Mouse (Mus musculus): ENCODE measurements around the gene Igf1r.
A peak's percentile ranks its signal among the peaks of the same experiment; 100 is the strongest.

The Igf1r gene

GRCm38 (mm10) chr7:68006496-68006895 lies 53.9 kb downstream of the Igf1r start:
- no peak for DNase-seq (ENCODE audit: low spot score in 2 of 2)

DNA sequence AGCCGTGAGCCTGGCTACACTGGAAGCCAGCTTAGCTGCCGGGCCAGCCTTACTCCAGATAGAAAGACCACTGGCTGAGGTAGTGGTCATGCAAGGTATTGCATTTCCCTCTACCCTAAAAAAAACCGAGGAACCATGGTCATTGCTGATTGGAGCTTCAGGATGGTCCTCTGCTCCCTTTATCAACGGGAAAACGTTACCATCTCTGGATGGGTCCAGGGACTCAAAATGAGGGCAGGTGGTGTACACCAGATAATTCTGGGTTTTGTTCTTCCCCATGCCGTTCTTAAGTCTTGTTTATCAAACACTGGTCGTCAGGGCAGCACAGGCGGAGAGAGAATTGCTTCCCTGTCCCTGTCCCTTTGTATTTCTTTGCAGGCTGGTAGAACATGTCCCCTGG lies 57.0 kb downstream of the Igf1r start:
- DNase-seq (ENCODE audit: low spot score in 2 of 2) = no peak

DNA sequence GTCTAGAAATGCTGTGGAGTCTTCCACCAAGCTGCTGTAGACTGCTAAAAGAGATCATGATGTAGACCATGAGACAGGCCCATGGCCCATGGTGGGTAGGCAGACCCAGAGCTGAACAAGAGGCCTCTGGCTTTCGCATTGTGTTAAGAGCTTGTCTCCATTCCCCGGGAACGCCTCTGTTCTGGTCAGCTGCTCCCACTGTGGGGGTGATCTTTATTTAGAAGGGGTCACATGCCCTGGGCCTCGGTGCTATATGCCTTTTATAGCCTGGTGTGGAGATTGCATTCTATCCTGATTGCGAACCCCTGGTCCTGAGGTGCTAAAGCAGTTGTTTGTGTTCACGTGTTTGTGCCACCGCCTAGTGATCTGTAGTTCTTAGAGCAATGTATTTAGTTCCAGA lies 57.5 kb downstream of the Igf1r start:
- no peak for DNase-seq (ENCODE audit: low spot score in 2 of 2)

DNA sequence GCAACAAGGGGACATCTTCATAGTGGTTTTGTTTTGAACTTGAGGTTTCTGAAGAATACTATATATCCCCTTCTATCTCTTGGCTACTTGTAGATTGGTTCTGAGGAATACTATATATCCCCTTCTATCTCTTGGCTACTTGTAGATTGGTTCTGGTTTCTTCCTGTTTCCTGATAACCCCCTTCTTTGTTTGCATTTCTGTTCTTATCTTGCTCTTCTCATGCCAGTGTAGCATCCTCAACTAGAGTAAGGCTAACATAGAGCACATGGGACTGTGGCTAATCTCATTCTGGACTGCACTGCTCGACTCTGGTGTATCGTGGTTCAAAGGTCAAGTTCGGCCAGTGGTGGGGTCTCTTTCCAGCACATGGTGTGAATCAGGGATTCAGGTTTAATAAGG lies 58.2 kb downstream of the Igf1r start:
- no peak for DNase-seq (ENCODE audit: low spot score in 2 of 2)

DNA sequence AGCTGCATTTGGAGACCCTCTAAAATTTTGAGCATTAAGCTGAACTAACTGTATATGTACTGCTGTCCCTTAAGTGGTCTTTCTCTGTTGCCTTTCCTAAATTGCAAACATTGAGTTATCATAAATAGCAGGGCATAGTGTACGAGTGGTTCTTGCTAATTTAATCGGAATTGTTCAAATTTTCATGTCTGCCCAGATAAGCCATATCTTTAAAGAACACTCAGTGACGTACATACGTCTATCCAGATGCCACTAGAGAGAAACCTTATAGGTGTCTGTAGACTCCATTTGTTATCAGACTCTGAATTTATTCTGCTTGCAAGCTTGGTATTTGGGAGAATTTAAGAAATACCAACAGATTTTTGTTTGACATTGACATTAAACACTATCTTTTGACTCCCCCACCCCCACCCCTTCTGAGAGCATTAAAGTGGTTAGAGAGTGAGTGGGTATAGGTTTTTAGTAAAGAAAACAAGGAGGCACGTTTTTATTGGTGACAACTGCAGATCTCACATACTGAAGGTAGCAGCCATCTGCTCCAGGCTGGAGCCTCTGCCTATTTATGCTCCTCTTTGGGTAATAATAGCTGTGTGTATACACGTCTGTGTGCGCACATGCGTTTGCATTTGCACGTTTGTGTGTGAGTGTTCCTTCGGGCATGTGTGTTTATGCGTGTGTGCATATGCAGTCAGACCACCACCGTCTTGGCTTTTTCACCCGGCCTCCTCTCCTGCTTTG lies 58.9 kb downstream of the Igf1r start:
- no peak for DNase-seq (ENCODE audit: low spot score in 2 of 2)

GRCm38 (mm10) chr7:68012123-68012474 lies 59.5 kb downstream of the Igf1r start:
- no peak for DNase-seq (ENCODE audit: low spot score in 2 of 2)

DNA sequence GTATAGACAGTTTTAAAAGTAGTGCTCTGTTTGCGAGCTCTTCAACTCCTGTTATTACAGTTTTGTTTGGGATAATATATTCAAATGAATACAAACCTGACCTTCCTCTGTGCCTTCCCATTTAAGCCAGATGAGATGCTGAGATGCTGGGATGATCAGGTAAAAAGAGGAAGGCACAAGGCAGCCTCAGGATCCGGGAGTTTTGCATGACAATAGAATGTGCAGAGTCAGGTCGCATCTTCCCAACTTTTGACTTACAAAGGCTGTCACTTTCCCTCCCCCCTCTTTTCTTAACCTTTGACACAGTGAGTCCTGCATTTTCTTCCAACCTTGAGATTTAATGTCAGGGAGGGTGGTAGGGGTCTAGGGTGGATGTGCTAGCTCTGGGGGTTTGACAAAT lies 61.9 kb downstream of the Igf1r start:
- DNase-seq (ENCODE audit: low spot score in 2 of 2) = no peak

- DNase-seq (ENCODE audit: low spot score in 2 of 2) = no peak
These were observed 62.8 kb downstream of the Igf1r start for GRCm38 (mm10) chr7:68015404-68015803.

GRCm38 (mm10) chr7:68018038-68018437 lies 65.4 kb downstream of the Igf1r start:
- DNase-seq (ENCODE audit: low spot score in 2 of 2) = no peak

DNA sequence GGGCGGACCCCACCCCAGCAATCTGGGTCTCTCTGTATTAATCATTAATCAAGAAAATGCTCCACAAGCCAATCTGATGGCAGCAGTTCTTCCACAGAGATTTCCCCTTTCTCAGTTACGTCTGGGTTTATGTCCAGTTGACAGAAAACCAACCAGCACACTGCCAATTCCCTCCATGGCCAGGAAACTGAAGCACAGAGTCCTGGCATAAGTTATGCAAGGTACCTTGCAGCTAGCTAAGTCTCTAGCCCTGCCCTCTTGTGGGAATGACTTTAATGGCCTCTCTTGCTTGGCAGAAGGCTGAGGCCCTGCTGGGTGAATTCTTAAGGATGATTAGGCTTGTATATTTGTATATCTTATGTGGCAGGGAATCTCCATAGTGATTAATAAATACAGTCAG lies 67.9 kb downstream of the Igf1r start:
- no peak for DNase-seq (ENCODE audit: low spot score in 2 of 2)

GRCm38 (mm10) chr7:68021741-68022140 lies 69.1 kb downstream of the Igf1r start:
- DNase-seq (ENCODE audit: low spot score in 2 of 2) = peak; percentile 62 to 63

- no peak for DNase-seq (ENCODE audit: low spot score in 2 of 2)
These were observed 69.6 kb downstream of the Igf1r start for GRCm38 (mm10) chr7:68022188-68022587.

DNA sequence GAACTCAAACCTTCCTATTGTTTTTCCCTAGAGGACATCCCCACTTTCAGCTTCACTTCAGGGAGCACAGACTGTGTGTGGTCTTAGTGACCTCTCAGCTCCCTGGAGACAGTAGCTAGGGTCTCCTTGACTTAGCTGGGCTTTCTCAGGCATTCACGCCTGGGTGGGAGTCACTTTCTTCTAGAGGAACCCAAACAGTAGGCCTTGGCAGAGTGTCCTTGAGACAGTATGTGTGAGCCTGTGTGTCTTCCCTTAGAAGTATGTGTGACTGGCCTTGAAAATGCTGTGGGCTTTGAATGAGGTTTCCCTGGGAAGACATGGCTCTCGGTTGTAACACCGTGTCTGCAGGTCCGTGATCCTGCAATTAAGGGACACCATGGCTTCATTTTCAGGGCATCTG lies 71.3 kb downstream of the Igf1r start:
- DNase-seq (ENCODE audit: low spot score in 2 of 2) = no peak

GRCm38 (mm10) chr7:68024625-68025024 lies 72.0 kb downstream of the Igf1r start:
- no peak for DNase-seq (ENCODE audit: low spot score in 2 of 2)

GRCm38 (mm10) chr7:68025396-68025795 lies 72.8 kb downstream of the Igf1r start:
- DNase-seq (ENCODE audit: low spot score in 2 of 2) = no peak

DNA sequence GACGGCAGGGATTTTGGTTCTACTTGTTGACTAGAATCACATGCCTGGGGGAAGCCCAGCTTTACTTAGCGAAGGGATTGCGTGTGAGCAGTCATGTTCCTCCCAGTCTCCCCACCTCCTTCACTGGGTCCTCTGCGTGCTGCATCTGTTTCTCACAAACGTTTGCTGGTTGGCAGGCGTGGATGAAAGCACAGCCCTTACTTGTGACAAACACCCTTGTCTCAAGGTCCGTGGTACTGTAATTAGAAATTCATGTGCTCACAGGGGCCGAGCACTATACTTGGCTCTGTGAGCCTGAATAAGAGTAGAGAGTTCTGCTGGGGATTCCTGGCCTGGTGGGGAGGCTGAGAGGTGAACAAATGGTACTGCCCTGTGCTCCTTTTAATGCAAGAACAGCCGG lies 73.4 kb downstream of the Igf1r start:
- no peak for DNase-seq (ENCODE audit: low spot score in 2 of 2)

DNA sequence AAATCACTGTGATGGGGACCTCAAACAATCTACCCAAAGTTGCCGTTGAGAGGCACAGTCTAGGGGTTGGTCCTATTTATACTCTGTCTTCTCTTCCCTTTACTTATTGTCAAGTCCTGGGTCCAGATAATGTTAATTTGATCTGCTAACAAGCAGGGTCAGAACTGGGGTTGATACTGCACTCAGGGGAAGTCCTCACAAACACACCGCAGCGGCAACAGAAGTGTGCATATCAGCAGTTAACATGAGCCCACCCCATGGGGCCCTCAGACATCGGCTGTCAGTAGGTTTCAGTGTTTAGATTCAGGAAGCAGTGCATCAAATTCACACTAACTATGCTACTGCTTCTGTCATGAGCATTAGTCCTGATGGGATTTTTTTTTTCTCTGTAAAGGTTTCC lies 75.5 kb downstream of the Igf1r start:
- no peak for DNase-seq (ENCODE audit: low spot score in 2 of 2)

DNA sequence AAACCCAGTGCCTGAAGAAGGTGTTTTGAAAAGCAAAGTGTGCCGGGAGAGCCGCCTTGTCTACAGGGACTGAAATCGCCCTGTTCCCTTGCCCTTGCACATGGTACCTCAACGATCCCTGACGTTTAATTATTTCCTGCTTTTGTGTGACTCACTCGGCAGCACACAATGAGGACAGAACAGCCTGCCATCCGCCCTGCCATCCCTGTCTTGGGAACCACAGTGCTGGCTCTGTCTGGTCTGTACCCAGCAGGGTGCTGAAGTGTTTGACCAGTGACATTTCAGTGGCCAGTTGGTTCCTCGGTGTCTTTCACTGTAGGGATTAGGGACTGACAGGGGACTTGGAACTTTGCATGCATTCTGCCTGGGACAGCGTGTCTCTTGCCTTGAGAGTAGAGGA lies 78.2 kb downstream of the Igf1r start:
- no peak for DNase-seq (ENCODE audit: low spot score in 2 of 2)

DNA sequence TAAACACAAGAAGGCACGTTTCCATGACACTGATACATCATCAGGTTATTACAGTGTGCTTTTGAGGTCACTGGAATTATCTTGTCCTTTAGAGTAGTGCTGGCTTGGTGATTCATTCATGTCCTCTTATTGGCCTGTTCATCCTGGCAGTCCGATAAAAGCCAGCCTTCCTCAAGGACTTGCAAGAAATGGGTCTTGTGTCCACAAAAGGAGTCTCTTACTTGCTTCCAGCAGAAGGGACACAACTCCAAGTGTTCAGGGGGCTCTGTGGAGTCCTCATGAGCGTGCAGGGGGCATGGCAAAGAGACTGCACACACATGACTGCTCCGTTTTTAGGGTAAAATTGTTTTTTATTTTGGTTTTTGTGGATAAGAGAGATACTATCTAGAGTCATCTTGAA lies 83.9 kb downstream of the Igf1r start:
- DNase-seq (ENCODE audit: low spot score in 2 of 2) = no peak

GRCm38 (mm10) chr7:68038846-68039245 lies 86.2 kb downstream of the Igf1r start:
- DNase-seq (ENCODE audit: low spot score in 2 of 2) = no peak

- DNase-seq (ENCODE audit: low spot score in 2 of 2) = no peak
These were observed 86.9 kb downstream of the Igf1r start for GRCm38 (mm10) chr7:68039550-68039949.

DNA sequence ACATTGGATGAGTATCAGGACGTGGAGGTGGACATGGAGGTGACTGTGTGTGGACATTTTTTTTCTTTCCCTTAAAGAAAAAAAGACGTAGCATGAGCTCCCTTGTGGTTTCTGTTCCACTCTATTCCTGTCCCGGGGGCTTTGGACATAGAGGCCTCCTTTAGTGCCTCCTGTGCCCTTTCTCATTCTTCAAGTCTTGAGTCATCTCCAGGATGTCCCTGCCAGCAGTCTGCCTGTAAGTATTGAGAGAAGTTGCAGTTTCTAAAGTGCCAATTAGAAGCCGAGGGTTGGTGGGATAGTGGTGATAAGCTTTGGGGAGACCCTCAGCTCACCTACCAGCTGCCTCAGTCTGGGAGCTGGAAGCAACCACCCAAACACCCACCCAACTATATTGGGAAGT lies 92.0 kb downstream of the Igf1r start:
- DNase-seq (ENCODE audit: low spot score in 2 of 2) = no peak

- no peak for DNase-seq (ENCODE audit: low spot score in 2 of 2)
These were observed 94.5 kb downstream of the Igf1r start for GRCm38 (mm10) chr7:68047152-68047551.

GRCm38 (mm10) chr7:68048532-68048931 lies 95.9 kb downstream of the Igf1r start:
- no peak for DNase-seq (ENCODE audit: low spot score in 2 of 2)

Data from urinary bladder, postnatal 4 days (tissue).